Mouse (Mus musculus) stomach, postnatal 0 days (tissue): ENCODE measurements at regions not wholly inside any gene's neighbourhood (a gene's known extent, or its start where the extent isn't known, plus 50 kb on each side); places are given as distances from the start of the nearest gene placed in this dataset.

Source experiments
- ATAC-seq: fragments of 200-750 bp; cut with Nextera tagmentation; 2 replicates; pipeline ENCODE4 v1.8.0; 2017; ENCODE audit not compliant: low FRiP score, low TSS enrichment
- DNase-seq: peaks from one replicate; pipeline ENCODE4 v3.0.0-alpha.2; 2016; ENCODE audit warnings: low spot score
- H3K27ac ChIP-seq: fragments of 300-500 bp; sonication (generic); replicated peaks from 2 replicates; pipeline ENCODE4 v1.5.1; 2014; ENCODE audit warnings: mild to moderate bottlenecking, control low read depth
- H3K27me3 ChIP-seq: fragments of 300-500 bp; sonication (generic); 2 replicates; pipeline ENCODE4 v1.6.1; 2014; ENCODE audit warnings: low read length; ENCODE audit not compliant: control insufficient read depth, insufficient read depth
- H3K36me3 ChIP-seq: fragments of 300-500 bp; sonication (generic); 2 replicates; pipeline ENCODE4 v1.6.1; 2014; ENCODE audit warnings: low read length, mixed read lengths; ENCODE audit not compliant: control insufficient read depth, insufficient read depth
- H3K4me1 ChIP-seq: fragments of 300-500 bp; sonication (generic); replicated peaks from 2 replicates; pipeline ENCODE4 v1.6.1; 2014; ENCODE audit warnings: antibody characterized with exemption; ENCODE audit not compliant: control insufficient read depth, insufficient read depth
- H3K4me2 ChIP-seq: fragments of 300-500 bp; sonication (generic); replicated peaks from 2 replicates; pipeline ENCODE4 v1.6.1; 2014; ENCODE audit warnings: low read depth, mild to moderate bottlenecking, control low read depth, moderate library complexity
- H3K4me3 ChIP-seq: fragments of 300-500 bp; sonication (generic); 2 replicates; pipeline ENCODE4 v1.5.1; 2014; ENCODE audit warnings: low read depth, low read length, control low read depth
- H3K9ac ChIP-seq: fragments of 300-500 bp; sonication (generic); 2 replicates; pipeline ENCODE4 v1.6.1; 2014; ENCODE audit warnings: mild to moderate bottlenecking, low read length, control low read depth, mixed read lengths
- H3K9me3 ChIP-seq: fragments of 300-500 bp; sonication (generic); 2 replicates; pipeline ENCODE4 v1.6.1; 2016; ENCODE audit warnings: low read length; ENCODE audit not compliant: control insufficient read depth
- CTCF ChIP-seq: IDR thresholded peaks from 2 replicates; pipeline ENCODE4 v1.5.1; 2016; ENCODE audit warnings: antibody characterized with exemption, low read depth, mild to moderate bottlenecking, moderate library complexity
- EP300 ChIP-seq: optimal IDR thresholded peaks from 2 replicates; pipeline ENCODE3; 2016; ENCODE audit warnings: antibody characterized with exemption
- WGBS: fragments of 180-500 bp; shearing (Covaris S2); extraction: QIAGEN DNeasy Blood & Tissue Kit; methylation state at CpG from one replicate; pipeline ENCODE4 v1.1.7; 2014; 5-methylcytosine and 5-hydroxymethylcytosine counted together

GRCm38 (mm10) chr13:31184845-31185834 is 211.1 kb downstream of the Gm5447 start:
- Histone ChIP-seq H3K4me2 (no peak overlapping the region), H3K4me1 (no peaks in the 10 kb centered on the region), H3K4me3 (no peak overlapping the region), H3K27ac (no peak overlapping the region; the same call in 1 of the 2 replicates), H3K36me3 (no peaks in the 10 kb centered on the region), H3K9ac (no peak overlapping the region), H3K27me3 (no peaks in the 10 kb centered on the region), H3K9me3 (no peaks in the 10 kb centered on the region)
- TF ChIP-seq EP300 (no peak), CTCF (no peak)
- 64% methylated on average over 14 of the region's 14 CpGs for WGBS
- ATAC-seq, result no peak
- no peak for DNase-seq

- TF ChIP-seq EP300 (no peak), CTCF (no peak)
- H3K9ac ChIP-seq, result no peak overlapping the region
- DNase-seq (no peak), ATAC-seq (peak; percentile 86)
- no peaks in the 10 kb centered on the region for H3K27me3 ChIP-seq
- no peaks in the 10 kb centered on the region for H3K9me3 ChIP-seq
- H3K4me1 ChIP-seq, result no peaks in the 10 kb centered on the region
- no peak overlapping the region for H3K4me2 ChIP-seq
- no peak overlapping the region for H3K4me3 ChIP-seq
- H3K36me3 ChIP-seq, result no peaks in the 10 kb centered on the region
- WGBS, result 41% methylated on average over 5 of the region's 5 CpGs
- H3K27ac ChIP-seq, result 0 out of 2 replicates have a peak overlapping the region, but pooled peaks have one; percentile 25
These were observed 213.0 kb downstream of the Gm5447 start for GRCm38 (mm10) chr13:31186805-31187589.

- Histone ChIP-seq H3K4me1 (no peaks in the 10 kb centered on the region), H3K36me3 (no peaks in the 10 kb centered on the region), H3K9ac (no peak overlapping the region), H3K4me2 (no peak overlapping the region), H3K27ac (no peak overlapping the region), H3K27me3 (no peaks in the 10 kb centered on the region), H3K9me3 (no peaks in the 10 kb centered on the region), H3K4me3 (no peak overlapping the region)
- TF ChIP-seq EP300 (no peak), CTCF (no peak)
- WGBS, result 10% methylated on average over 1 of the region's 1 CpGs
- ATAC-seq (no peak), DNase-seq (peak; percentile 61)
These were observed 215.1 kb downstream of the Gm5447 start for GRCm38 (mm10) chr13:31189116-31189515.

- 78% methylated on average over 4 of the region's 4 CpGs for whole genome bisulfite sequencing
- TF ChIP-seq CTCF, result no peak
- no peak for TF ChIP-seq EP300
These were observed 216.0 kb downstream of the Gm5447 start for GRCm38 (mm10) chr13:31190036-31190435.

GRCm38 (mm10) chr13:31191344-31192139 is 217.5 kb downstream of the Gm5447 start:
- ATAC-seq, result peak; percentile 59
- Histone ChIP-seq H3K9me3 (no peaks in the 10 kb centered on the region), H3K4me1 (no peaks in the 10 kb centered on the region), H3K27ac (no peak overlapping the region), H3K27me3 (no peaks in the 10 kb centered on the region), H3K4me3 (no peak overlapping the region), H3K9ac (no peak overlapping the region), H3K4me2 (no peak overlapping the region), H3K36me3 (no peaks in the 10 kb centered on the region)
- no peak for DNase-seq
- 62% methylated on average over 7 of the region's 7 CpGs for WGBS
- TF ChIP-seq EP300 (no peak), CTCF (no peak)

More at GRCm38 (mm10) chr13:31190036-31190435, 216.0 kb downstream of the Gm5447 start:
- no peak for ATAC-seq
- H3K36me3 ChIP-seq, result no peaks in the 10 kb centered on the region
- H3K27me3 ChIP-seq, result no peaks in the 10 kb centered on the region
- peak; percentile 8 for DNase-seq
- H3K4me1 ChIP-seq, result no peaks in the 10 kb centered on the region
- H3K9me3 ChIP-seq, result no peaks in the 10 kb centered on the region
- H3K27ac ChIP-seq, result no peak overlapping the region
- no peak overlapping the region for H3K4me3 ChIP-seq
- H3K9ac ChIP-seq, result no peak overlapping the region
- H3K4me2 ChIP-seq, result no peak overlapping the region
